Mouse (Mus musculus): Measurements from ENCODE around the gene Nckap5l. TPM values are rescaled to one million over a fixed set of nuclear protein-coding genes. Genes with fewer than 3 reads are reported as not detected.
A peak's percentile ranks its signal among the peaks of the same experiment; 100 is the strongest.
"Not testable (repeated sequence)": the region's sequence is repeated elsewhere in the genome, so short reads cannot be mapped to it uniquely, and the experiment has no call there.

Gene Nckap5l
- total RNA-seq, 2 experiments from 2014 or later: 2.2 to 9.7 TPM

GRCm38 (mm10) chr15:99470224-99470761, 12.7 kb upstream of the Nckap5l start:
- no peak for ATAC-seq (replicated peaks; ENCODE audit: poor library complexity)

GRCm38 (mm10) chr15:99469736-99470135, 12.2 kb upstream of the Nckap5l start:
- no peak for ATAC-seq (replicated peaks; ENCODE audit: poor library complexity)

- peak; percentile 77 for ATAC-seq (replicated peaks; ENCODE audit: poor library complexity)
Observed at GRCm38 (mm10) chr15:99469067-99469466, 11.5 kb upstream of the Nckap5l start.

- ATAC-seq (replicated peaks; ENCODE audit: poor library complexity): no peak
Observed at GRCm38 (mm10) chr15:99463194-99463593, 5.6 kb upstream of the Nckap5l start.

GRCm38 (mm10) chr15:99456963-99457605, 464 bp downstream of the Nckap5l start:
- peak; percentile 12; the same call in 1 of the 2 replicates for ATAC-seq (replicated peaks; ENCODE audit: poor library complexity)

- ATAC-seq (replicated peaks; ENCODE audit: poor library complexity): peak; percentile 36
Observed at GRCm38 (mm10) chr15:99456338-99456962, 1.1 kb downstream of the Nckap5l start.

- ATAC-seq (replicated peaks; ENCODE audit: poor library complexity): no peak
Observed at GRCm38 (mm10) chr15:99455415-99455814, 2.1 kb downstream of the Nckap5l start.

- ATAC-seq (replicated peaks; ENCODE audit: poor library complexity): no peak
Observed at GRCm38 (mm10) chr15:99454585-99455279, 2.8 kb downstream of the Nckap5l start.

GRCm38 (mm10) chr15:99453153-99453900, 4.2 kb downstream of the Nckap5l start:
- ATAC-seq (replicated peaks; ENCODE audit: poor library complexity): no peak

GRCm38 (mm10) chr15:99449751-99450280, 7.7 kb downstream of the Nckap5l start:
- peak; percentile 61 for ATAC-seq (replicated peaks; ENCODE audit: poor library complexity)

- peak; percentile 69 for ATAC-seq (replicated peaks; ENCODE audit: poor library complexity)
Observed at GRCm38 (mm10) chr15:99449131-99449750, 8.3 kb downstream of the Nckap5l start.

GRCm38 (mm10) chr15:99446136-99446535, 11.4 kb downstream of the Nckap5l start:
- ATAC-seq (replicated peaks; ENCODE audit: poor library complexity): not testable (repeated sequence)

GRCm38 (mm10) chr15:99445567-99445966, 12.0 kb downstream of the Nckap5l start:
- ATAC-seq (replicated peaks; ENCODE audit: poor library complexity): no peak

GRCm38 (mm10) chr15:99442358-99442757, 15.2 kb downstream of the Nckap5l start:
- no peak for ATAC-seq (replicated peaks; ENCODE audit: poor library complexity)

GRCm38 (mm10) chr15:99440816-99441457, 16.6 kb downstream of the Nckap5l start:
- no peak for ATAC-seq (replicated peaks; ENCODE audit: poor library complexity)

GRCm38 (mm10) chr15:99440112-99440815, 17.3 kb downstream of the Nckap5l start:
- no peak for ATAC-seq (replicated peaks; ENCODE audit: poor library complexity)

GRCm38 (mm10) chr15:99438966-99439698, 18.4 kb downstream of the Nckap5l start:
- ATAC-seq (replicated peaks; ENCODE audit: poor library complexity): no peak

- ATAC-seq (replicated peaks; ENCODE audit: poor library complexity): no peak
Observed at GRCm38 (mm10) chr15:99433913-99434312, 23.6 kb downstream of the Nckap5l start.
